Mouse (Mus musculus) heart, postnatal 0 days (tissue): Measurements from ENCODE around the gene Zfp747.

Experiments used
- CTCF ChIP-seq: IDR thresholded peaks from 2 replicates; pipeline ENCODE4 v1.5.1; 2016; ENCODE audit warnings: antibody characterized with exemption, control low read depth, low read depth
- EP300 ChIP-seq: IDR thresholded peaks from 2 replicates; pipeline ENCODE4 v1.6.1; 2016; ENCODE audit warnings: antibody characterized with exemption, low read depth

DNA sequence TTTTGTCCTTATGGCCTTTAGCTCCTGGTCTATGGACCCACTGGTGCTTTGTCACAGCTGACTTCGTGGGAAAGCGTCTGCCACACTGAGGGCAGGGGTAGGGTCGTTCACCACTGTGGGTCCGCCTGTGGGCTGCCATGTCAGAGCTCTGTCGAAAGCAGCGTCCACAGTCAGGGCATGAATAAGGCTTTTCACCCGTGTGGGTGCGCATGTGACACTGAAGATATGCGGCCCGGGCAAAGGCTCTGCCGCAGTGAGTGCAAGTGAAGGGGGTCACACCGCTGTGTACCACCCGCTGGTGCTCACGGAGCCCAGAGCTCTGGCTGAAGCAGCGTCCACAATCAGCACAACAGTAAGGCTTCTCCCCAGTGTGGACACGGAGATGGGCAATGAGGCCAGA is 15.7 kb upstream of the Zfp747 start:
- TF ChIP-seq EP300: no peak
- TF ChIP-seq CTCF: no peak
